Mouse (Mus musculus) liver (tissue): Measurements from ENCODE around the gene Tmem39b.
"Not testable (repeated sequence)": the region's sequence is repeated elsewhere in the genome, so short reads cannot be mapped to it uniquely, and the experiment has no call there.

Experiments used
- DNase-seq: peaks from one replicate; pipeline ENCODE4 v3.0.0-alpha.2; 2020; ENCODE audit warnings: mixed read lengths

Tmem39b gene

DNA sequence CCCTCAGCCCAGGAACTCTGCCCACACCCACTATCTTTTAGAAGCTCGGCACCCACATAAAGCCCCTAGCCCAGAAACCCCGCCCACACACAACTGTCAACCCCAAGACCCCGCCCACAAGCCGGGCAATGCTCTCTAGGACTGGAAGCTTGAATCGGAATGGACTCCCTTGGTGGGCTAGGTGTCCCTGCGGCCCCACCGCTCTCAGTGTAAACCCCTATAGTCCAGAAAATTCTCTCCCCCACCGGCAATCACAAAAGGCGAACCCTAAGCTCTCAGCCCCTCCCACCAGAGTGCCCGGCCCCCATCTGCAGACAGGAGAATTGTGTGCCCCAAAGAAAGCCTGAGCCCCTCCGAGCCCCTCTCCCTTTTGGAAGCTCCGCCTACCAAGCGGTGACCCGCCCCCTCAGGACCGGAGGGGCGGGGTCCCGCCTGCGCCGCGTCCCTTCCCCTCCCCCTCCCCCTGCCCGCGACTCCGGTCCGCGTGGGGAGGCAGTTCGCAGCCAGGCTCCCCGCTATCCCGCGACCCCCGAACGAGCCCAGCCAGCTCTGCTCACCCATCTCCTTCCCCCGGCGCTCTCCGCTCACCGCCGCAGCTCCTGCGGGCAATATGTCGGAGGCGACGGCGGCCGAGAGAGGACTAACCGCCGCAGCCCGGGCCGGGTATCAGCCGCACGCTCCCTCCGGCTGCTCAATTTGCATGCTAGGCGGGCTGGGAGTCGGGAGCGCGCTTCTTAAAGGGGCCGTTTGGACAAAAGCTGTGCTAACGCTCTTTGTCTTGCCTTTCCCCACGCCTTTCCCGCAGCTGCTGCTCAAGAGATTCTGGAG, at the start of gene Tmem39b:
TSS of gene Tmem39b (minus strand) at position 681 of the 828 bp plus-strand sequence.
- DNase-seq = peak; percentile 92

DNA sequence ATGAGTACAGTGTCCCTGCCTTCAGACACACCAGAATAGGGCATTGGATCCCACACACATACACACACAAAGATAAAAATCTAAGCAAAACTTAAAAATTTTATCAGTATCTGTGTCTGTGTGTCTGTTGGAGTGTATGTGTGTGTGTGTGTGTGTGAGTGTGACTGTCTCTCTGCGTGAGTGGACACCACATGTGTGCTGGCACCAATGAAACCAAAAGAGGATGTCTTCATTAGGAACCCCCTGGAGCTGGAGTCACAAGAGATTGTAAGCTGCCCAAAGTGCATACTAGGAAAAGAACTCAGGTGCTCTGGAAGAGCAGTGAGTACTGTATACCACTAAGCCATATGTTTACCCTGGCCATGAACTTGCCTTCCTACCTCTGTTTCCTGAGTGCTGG, 49.5 kb upstream of the Tmem39b start:
- DNase-seq = no peak

DNA sequence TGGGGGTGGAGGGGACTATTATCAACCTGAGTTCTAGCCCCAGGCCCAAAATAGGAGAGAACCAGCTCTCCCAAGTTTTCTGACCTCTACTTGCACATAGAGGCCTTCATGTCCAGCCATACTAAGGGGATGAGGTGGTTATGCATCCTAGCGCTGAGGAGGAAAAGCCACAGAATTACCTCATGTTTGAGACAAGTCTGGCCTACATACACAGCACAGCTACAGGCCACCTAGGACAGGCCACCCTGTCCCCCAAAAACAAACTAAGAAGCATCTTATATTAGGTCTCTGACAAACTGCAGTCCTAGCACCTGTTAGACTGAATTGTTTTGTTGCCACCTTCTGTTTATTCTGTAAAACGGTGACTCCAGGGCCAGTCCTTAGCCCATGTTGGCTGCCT, 46.9 kb upstream of the Tmem39b start:
- DNase-seq = no peak

DNA sequence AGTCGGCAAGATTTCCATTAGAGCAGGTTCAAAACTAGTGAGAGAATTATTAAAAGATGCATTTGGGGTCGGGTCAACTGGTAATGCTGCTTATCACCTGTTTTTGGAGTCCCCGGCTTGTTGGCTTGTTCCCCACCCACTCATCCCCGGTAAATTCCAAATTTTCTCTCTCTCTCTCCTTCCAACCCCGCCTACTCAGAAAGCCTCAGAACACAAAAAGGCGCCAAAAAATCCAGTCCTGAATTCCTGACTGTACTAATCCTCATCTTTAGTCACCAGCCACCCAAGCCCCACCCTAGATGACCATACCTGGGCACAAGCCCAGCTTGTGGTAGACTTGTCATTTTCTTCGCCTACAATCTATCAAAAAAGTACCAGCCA, 46.4 kb upstream of the Tmem39b start:
- no peak for DNase-seq

DNA sequence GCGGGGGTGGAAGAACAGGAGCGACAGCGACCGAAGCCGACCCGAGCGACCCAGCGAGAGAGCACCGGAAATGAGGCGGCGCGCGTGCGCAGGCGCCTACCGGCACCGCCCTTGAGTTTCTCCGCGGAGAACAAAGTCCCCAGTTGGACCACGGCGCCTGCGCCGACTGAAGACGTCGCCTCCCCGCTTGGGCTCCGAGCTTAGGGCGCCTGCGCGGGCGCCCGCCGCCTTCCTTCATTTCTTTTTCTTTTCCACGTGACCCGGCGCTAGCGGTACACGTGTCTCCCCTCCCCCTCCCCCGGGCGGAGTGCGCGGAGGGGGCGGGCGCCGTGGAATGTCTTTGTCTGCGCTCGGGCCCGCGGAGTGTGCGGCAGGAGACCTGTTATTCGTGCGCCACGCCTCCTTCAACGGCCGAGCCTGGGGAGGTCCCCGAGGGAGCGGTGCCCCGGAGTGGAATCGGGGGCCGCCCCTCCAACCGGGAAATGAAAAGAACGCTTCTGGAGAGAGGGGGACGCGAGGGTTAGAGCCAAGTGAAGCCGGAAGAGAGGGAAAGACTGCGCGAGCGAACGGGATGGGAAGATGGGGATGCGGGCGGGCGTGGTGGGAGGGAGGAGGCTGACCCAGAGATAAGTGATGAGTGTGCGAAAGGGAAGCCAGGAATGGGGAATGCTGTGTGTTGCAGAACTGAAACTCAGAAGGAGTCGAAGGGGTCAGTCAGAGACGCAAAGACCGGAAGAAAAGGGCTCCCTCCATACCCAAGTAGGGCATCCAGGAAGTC, 45.8 kb upstream of the Tmem39b start, which contains the start of gene Khdrbs1:
TSS of gene Khdrbs1 (minus strand) at position 72 of the 778 bp plus-strand sequence.
- peak; percentile 97 for DNase-seq

DNA sequence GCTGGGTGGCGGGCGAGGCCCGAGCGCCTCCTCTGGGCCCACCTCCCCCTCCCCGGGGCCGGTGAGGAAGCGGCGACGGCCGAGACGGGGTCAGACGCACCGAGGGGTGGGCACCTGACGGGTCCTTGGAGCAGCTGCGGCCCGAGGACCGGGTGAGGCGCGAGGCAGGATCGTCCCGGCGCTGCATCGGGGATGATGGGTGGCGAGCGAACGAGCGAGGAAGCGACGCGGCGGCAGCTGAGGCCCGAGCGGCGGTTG, 45.3 kb upstream of the Tmem39b start:
- DNase-seq = no peak

DNA sequence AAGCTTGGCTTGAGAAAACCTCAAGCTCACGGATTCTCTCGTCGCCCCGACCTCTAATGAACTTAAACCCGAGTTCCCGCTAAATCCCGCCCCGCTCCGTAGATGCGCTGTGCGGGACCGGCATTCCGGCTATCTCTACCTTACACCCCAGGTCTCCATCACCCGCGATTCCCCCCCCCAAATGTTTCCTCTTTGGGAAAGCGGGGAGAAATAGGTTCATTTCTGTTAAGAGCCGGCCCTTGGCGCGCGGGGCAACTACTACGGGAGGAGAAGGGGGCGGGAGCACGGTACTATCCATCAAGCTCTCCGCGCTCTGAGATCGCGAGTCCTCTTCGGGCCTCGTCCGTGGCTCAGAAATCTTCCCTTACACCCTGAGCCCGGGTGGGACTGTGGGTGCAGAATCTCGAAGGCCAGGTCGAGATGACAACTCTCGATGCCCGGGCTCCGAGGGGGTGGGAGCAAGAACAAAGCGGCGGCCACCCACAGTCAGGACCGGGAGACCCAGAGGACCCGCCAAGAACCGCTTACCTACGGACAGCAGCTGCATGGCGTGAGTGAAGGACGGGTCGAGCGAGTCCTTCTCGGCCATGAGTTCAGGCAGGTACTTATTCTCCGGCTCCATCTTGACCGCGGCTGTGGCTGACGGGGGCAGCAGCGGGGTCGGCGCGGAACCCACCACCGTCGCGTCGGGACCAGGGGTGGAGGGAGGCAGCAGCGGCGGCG, 44.8 kb upstream of the Tmem39b start:
- DNase-seq = peak; percentile 64

DNA sequence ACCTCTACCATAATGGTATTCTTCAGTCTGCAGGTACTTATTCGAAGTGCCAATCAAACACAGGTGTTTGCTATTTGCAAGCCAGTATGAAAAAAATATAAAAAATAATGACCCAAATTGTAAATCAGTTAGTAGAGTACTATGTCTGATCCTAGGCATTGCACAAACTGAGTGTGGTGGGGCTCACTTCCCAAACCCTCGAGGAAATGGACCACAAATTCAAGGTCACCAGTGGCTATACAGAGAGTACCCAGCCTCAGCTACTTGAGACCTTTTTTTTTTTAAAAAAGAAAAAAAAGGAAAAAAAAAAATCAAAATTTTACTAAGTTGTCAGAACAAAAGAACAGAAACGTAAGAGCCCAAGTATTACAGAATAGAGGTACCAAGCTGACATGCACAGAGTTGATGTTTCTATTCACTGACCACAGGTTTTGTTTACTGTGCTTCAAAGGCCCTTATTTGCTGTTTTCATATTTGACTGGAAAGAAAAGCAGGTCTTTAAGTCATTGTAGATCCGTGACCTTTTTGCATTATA, 42.5 kb upstream of the Tmem39b start:
- DNase-seq = no peak

DNA sequence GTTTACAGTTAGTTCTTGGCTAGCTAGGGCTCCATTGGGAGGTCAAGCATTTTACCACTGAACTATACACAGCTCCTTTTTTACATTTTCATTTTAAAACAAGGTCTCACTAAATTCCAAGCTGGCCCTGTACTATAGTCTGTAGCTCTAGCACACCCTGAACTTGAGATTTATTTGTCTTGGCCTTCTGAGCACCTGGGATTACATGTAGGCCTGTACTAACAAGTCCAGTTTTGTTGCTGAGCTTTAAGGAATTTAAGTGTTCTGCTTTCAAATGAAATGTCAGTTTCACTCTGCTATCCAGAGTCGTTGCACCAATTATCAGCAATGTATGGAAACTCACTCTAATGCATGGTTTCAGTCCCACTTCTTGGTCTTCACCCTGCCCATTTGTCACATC, 39.5 kb upstream of the Tmem39b start:
- DNase-seq = no peak

DNA sequence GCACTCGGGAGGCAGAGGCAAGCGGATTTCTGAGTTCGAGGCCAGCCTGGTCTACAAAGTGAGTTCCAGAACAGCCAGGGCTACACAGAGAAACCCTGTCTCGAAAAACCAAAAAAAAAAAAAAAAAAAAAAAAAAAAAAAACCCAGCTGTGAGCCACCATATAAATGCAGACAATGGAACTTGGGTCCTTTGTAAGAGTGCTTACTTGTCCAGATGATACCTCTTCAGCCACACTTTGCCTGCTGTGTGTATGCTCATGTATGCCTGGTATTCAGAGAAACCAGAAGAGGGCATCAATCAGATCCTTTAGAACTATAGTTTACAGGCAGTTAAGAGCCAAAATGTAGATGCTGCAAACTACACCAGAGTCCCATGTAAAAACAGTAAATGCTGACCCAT, 38.8 kb upstream of the Tmem39b start:
- not testable (repeated sequence) for DNase-seq

DNA sequence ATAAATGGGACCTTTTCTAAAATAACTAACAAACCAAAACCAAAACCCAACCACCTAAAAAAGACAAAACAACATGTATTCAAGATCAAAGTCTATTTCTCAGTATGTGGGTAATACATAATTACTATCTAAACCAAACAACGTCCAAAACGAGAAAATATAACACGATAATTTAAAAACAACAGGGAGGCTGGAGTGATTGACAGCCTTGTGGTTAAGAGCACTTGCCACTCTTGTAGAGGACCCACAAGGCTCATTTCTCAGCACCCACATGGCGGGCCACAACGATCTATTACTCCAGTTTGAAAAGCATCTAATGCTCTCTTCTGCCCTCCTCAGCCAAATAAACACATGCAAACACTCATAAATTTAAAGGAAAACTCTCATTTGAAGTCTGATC, 34.8 kb upstream of the Tmem39b start:
- no peak for DNase-seq

DNA sequence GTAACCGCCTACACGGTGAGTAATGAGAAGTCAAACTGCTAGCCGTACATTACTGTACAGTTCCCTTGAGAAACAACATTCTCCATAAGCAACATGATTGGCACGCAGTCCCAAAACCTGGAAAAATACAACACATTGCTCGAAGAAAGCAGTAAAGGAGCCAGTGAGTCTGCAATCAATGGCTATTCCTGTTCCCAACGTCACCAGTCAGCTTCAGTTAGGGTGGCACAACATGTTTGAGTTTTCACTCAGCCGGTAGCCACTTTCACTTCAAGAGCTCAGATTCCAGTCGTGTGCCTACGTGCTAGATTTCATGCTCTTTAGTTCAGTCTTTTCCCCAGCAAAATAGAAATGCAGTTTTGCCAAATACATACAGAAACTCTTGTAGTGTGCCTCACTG, 19.7 kb upstream of the Tmem39b start:
- DNase-seq = no peak

DNA sequence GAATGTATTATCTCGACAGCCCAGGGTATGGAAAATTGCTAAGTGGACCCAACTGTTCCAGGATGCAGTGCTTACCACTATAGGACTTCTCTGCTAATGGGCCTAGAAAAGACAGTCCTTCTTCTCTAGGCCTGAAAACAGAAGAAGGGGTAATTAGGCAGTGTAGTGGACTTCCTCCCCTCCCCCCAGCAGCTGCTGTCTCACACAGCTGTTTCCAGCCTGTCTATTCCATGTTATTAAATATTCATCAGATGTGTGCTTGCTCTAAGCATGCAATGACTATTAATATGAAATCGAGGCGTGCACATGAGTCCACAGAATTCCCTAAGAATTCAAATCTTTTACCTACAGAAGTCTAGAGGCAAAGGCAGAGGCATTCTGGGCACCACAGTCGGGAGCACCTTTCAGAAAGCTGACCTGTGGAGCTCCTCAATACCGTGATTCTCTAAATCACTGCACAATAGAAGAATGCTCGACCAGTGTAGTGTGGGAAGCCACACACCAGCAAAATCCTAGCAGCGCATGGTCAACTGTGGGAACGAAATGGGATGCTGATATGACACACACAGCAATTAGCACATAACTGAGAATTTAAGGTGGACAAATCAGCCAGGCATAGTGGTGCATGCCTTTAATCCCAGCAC, 13.0 kb upstream of the Tmem39b start:
- DNase-seq = no peak

DNA sequence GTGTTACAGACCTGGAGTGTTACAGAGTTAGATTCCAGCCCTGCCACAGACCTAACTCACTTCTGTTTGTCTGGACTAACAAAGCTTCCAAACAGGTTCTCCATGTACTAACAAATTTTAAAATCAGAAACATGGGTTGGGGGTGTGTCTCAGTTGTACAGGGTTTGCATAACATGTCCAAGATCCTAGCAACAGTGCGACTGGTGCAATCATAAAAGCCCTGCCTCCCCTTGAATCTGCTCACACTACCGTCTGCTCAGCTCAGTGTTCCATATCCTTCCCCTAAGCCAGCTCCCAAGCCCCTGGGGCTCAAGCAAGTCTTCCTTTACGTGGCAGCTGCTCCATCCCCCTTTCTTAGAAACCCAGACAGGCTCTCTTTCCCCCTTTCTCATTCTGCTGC, 10.1 kb upstream of the Tmem39b start:
- DNase-seq = no peak

DNA sequence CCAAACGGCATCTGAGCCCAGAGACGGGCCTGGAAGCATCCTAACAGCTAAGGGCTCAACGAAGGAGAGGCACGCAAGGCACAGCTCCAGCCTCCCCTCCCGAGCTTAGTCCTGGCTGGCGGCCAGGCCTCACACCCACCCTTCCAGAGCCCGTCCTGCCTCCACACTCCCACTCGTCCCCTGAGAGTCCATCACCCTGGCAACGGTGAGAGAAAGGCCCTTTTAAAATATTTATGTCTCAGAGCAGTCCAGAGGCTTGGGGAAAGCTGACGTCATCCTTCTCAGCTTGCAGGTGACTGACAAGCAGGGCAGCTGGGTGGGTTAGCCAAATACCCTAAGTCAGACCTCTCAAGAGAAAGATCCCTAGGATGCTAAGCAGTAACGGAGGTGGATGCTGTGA, 5.8 kb upstream of the Tmem39b start:
- peak; percentile 60 for DNase-seq

DNA sequence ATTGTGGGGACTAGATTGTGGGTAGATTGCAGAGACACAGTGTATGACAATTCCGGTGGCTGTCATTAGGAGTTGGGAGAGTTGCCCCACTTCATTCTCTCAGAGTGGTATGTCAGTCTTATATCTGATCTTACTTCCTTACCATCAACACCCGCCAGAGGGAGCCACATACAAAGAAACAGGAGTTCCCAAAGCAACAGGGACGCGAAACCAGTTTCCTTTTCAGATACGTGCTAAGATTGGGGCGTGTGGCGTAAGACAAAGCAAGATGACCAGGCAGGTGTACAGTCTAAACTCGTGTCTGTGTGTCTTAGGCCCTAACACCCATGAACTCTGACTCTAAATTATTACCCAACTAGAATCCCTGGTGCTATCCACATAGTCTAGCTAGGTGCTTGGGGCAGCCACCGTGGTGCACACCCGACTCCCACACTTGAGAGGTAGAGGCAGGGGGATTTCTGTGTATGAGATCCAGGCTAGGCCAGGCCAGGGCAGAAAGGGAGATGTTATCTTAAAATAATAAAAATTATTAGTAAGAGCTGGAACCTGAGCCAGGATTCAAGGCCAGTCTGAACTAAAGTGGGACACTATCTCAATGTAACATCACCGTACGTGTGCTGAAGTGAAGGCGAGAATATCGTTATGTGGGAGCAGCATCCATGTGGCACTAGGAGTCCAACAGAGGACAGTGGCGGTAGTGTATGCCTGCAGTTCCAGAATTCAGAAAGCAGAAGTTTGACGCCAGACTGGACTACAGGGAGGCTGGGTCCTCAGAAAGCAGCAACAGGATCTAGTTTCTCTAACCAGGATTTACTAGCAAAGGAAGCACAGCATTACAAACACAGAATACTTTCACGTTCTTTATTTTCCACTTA, 5.1 kb upstream of the Tmem39b start:
- DNase-seq = peak; percentile 86

DNA sequence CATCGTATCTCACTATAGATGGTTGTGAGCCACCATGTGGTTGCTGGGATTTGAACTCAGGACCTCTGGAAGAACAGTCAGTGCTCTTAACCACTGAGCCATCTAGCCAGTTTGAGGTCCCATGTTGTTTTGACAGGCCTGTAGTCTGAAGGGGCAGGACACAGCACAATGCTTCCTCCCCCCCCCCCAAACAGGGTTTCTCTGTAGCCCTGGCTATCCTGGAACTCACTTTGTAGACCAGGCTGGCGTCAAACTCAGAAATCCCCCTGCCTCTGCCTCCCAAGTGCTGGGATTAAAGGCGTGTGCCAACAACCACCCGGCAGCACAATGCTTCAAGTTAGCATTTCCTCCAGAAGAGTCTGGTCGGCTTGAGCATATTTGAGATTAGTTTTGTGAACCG, 4.0 kb upstream of the Tmem39b start:
- not testable (repeated sequence) for DNase-seq

DNA sequence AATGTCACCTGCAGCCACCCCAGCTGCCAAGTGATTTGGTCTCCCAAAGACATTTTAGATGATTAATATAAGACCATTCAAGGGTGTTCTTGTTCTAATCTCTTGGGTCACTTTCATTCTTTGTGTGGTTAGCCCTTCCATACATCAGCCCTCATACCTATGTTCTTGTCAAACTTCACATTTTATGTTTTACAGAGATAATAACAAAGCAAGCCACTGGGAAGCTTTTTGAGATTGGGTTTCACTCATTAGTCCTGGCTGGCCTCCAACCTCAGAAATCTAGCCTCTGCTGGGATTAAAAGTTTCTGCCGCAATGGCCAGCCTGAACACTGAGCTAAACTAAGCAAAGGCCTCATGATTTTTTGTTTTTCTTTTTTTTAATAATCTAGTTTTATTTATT, 3.6 kb upstream of the Tmem39b start:
- no peak for DNase-seq

DNA sequence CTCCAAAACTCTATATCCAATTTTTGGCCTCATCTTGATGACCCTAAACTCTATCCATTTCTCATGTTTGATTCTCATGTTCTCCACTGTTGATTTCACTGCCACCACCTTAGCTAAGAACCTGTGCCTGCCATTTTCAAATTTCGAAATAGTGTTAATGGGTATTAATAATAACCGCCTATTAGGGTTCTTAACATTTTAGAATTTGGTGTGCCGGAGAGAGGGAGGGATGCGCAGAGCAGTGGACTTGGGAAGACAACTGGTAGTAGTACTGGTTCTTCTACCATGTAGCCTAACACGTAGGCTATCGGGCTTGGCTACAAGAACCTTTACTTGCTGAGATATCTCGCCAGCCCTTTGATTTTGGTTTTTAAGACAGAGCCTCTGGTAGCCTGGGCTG, 553 bp upstream of the Tmem39b start:
- DNase-seq = no peak

DNA sequence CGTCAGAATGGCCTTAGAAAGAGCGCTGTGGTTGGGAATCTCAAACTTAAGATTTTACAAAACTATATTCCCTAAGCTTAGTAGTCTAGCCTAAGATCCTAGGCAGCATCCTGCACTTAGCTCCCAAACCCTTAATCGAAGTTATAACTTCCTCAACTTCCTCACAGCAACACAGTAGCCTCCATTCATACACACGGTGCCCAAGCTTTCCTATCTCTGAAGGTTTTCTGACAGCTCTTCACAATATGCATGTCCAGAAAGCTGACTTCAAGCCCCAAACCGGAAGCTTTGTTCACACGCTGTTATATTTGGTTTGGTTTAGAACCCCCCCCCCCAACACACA, 852 bp downstream of the Tmem39b start:
- DNase-seq = no peak

DNA sequence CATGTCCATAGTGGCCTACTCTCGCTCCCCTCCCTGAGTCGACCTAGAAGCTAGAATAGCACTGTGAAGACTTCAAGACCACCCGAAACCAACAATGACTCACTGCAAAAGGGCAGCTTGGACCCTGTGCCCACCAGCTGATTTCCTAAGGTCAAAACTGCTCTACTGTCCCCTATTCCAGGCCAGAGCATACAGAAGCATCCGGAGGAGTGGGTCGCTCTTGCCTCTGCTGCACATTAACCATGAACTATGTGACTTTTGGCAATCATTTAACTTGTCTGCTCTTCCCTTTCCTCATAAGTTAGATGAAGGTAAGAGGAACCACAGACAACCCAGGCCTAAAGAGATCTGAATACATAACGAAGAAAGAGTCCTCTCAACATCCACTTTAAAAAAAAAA, 12.1 kb downstream of the Tmem39b start:
- no peak for DNase-seq

DNA sequence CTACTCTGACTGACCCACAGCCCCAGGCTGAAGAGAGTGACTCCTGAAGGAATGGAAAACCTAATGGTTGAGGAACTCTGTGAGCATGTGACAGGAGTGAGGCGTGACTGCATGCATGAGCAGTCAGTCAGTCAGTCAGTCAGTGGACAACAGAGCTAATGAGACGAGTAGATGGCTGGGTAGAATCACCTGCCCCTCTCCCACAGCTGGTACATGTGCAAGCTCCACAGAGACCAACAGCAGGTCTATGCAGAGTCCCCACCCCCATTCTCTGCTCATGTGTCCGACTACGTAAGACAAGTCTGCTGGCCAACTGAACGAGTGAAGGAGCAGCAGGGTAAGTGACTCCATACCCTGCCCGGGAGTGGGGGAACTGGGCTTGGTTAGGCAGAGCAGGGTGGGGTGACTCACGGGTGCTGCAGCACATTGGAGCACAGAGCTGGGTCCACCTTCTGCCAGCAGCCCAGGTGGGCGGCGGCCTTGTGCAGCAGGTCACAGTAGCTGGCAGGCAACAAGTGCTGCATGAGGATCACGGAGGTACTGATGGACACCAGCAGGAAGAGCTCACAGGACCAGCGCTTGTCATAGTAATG, 12.6 kb downstream of the Tmem39b start:
- DNase-seq = no peak
